Mouse (Mus musculus): ENCODE measurements around the gene Baz2a. TPM values are rescaled to one million over a fixed set of nuclear protein-coding genes. Genes with fewer than 3 reads are reported as not detected.
"Not testable (repeated sequence)": the region's sequence is repeated elsewhere in the genome, so short reads cannot be mapped to it uniquely, and the experiment has no call there.

The Baz2a gene
- polyA plus RNA-seq, 1 experiment from 2014 or later: 6.0 TPM

DNA sequence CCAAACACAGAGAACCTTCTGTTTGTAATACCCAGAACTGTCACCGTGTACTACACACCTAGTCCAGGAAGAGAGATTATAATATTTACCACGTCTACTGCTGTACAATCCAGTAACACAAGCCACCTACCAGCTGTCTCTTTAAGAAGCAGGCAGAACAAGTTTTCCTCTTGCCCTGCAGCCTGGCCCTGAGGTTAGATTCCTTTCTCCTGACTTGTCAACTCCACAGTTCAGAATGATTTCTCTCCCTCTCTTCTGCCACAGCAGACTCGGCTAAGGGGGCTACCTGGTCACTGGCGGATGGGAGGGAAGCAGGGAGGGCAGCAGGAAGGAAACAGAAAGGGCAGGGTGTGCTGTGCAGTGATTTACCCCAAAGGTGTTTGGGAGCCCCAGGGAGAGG is 52.3 kb downstream of the Baz2a start:
- no peak overlapping the region for H3K4me3 ChIP-seq (ENCODE audit: low read depth, low read length)
- no peak overlapping the region for H3K27ac ChIP-seq (ENCODE audit: low read length)
- H3K4me1 ChIP-seq (ENCODE audit: control insufficient read depth, low read depth, low read length): no peaks in the 10 kb centered on the region
- ATAC-seq (ENCODE audit: low read depth): no peak
- no peak overlapping the region for H3K4me2 ChIP-seq (ENCODE audit: low read depth, low read length)
- H3K9me3 ChIP-seq (replicated peaks; ENCODE audit: control insufficient read depth, low read length): no peaks in the 10 kb centered on the region
- H3K36me3 ChIP-seq (ENCODE audit: control insufficient read depth, insufficient read depth): no peaks in the 10 kb centered on the region
- H3K9ac ChIP-seq (ENCODE audit: low read depth, low read length): no peak overlapping the region
- WGBS (ENCODE audit: insufficient replicate concordance): 59% methylated on average over 4 of the region's 4 CpGs
- no peaks in the 10 kb centered on the region for H3K27me3 ChIP-seq (ENCODE audit: control insufficient read depth, insufficient read depth, low read depth, low read length)

DNA sequence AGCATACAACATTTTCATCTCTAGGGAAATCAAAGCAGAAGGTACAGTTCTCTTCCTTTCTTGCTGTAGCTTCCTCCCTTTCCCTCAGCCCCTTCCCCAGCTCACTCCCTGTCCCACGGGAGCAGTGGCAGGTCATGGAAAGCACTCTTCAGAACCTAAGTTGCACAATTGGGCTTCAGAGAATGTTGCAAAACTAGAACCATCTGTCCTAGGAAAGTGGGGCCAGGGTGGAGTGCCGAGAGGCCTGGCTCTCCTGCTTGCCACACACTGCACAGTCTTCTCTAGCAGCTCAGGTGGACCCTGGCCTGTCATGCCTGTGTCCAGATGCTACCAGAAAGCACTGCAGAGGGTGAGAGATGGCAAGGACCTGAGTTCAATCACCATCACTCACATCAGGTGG is 53.6 kb downstream of the Baz2a start:
- H3K9ac ChIP-seq (ENCODE audit: low read depth, low read length): no peak overlapping the region
- no peak overlapping the region for H3K27ac ChIP-seq (ENCODE audit: low read length)
- H3K4me1 ChIP-seq (ENCODE audit: control insufficient read depth, low read depth, low read length): peaks cover 11% of the 10 kb centered on the region
- ATAC-seq (ENCODE audit: low read depth): no peak
- H3K9me3 ChIP-seq (replicated peaks; ENCODE audit: control insufficient read depth, low read length): no peaks in the 10 kb centered on the region
- WGBS (ENCODE audit: insufficient replicate concordance): 58% methylated on average over 2 of the region's 2 CpGs
- no peaks in the 10 kb centered on the region for H3K27me3 ChIP-seq (ENCODE audit: control insufficient read depth, insufficient read depth, low read depth, low read length)
- H3K4me2 ChIP-seq (ENCODE audit: low read depth, low read length): no peak overlapping the region
- H3K4me3 ChIP-seq (ENCODE audit: low read depth, low read length): no peak overlapping the region
- H3K36me3 ChIP-seq (ENCODE audit: control insufficient read depth, insufficient read depth): no peaks in the 10 kb centered on the region

DNA sequence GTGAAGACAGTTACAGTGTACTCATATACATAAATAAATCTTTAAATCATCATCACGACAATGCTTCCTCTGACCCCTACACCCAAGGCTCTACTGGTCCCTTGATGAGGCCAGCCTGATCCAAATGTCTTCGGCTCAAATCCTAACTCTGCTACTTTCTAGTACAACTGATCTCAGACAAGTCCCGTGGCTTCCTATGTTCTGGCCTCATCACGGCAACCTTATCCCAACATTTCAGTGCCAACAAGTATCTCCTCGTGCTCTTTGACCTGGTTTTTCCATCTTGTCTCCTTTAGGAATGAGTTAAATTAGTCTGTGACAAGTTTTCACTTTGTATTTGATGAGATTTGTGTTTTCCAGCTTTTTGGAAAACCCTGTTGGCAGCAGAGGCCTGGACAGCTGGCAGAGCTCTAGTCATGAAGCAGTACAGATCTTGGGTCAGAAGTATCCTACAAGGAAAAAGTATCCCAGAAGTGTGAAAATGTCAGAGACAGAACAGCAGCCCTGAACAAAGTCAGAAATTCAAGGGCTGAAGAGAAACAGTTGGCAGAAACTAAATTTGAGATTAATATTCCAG is 57.5 kb downstream of the Baz2a start:
- H3K27me3 ChIP-seq (ENCODE audit: control insufficient read depth, insufficient read depth, low read depth, low read length): no peaks in the 10 kb centered on the region
- ATAC-seq (ENCODE audit: low read depth): no peak
- 73% methylated on average over 5 of the region's 5 CpGs for WGBS (ENCODE audit: insufficient replicate concordance)
- peak overlapping the region; percentile 68 for H3K27ac ChIP-seq (ENCODE audit: low read length)
- peak overlapping the region; percentile 59 for H3K9ac ChIP-seq (ENCODE audit: low read depth, low read length)
- H3K4me3 ChIP-seq (ENCODE audit: low read depth, low read length): peak overlapping the region; percentile 58
- H3K4me1 ChIP-seq (ENCODE audit: control insufficient read depth, low read depth, low read length): peaks cover 14% of the 10 kb centered on the region
- H3K9me3 ChIP-seq (replicated peaks; ENCODE audit: control insufficient read depth, low read length): no peaks in the 10 kb centered on the region
- no peaks in the 10 kb centered on the region for H3K36me3 ChIP-seq (ENCODE audit: control insufficient read depth, insufficient read depth)
- peak overlapping the region; percentile 77 for H3K4me2 ChIP-seq (ENCODE audit: low read depth, low read length)

DNA sequence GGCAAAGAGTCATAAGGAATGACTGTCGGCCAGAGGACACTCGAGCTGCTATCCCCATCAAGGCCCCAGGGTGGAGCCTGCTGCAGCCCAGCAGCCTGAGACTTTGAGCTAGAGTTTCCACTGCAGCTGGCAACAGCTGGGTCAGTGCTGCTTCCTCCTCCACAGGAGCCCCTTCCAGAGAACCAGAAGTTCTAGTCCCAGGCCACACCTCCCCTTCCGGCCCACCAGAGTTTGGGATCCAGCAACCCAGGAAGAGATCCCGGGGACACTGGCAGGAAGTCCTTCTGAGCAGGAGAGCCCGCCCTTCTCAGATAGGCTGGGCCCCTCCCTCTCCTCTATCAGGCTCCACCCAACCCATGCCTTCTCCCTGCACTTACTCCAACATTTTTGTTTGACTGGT is 58.2 kb downstream of the Baz2a start:
- H3K27me3 ChIP-seq (ENCODE audit: control insufficient read depth, insufficient read depth, low read depth, low read length): no peaks in the 10 kb centered on the region
- WGBS (ENCODE audit: insufficient replicate concordance): under 1% methylated on average over 5 of the region's 5 CpGs

DNA sequence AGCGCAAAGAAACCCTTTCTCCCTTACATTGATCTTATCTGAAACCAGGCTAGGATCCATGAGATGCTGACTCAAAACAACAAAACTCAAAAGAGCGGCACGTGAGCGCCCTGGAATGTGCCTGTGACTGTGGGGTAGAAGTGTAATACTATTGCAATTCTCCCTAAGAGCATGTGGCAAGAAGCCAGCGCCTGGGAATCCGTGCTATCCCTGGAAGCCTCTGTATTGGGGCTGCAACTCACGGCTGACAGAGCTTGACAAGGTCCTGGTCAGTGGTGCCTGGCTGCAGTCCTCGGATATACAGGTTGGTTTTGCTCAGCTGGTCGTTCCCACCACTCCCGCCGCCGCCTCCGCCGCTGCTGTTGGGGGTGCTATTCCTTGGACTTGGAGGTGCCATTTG is 59.6 kb downstream of the Baz2a start:
- H3K27ac ChIP-seq (ENCODE audit: low read length): no peak overlapping the region
- H3K4me1 ChIP-seq (ENCODE audit: control insufficient read depth, low read depth, low read length): peaks cover 14% of the 10 kb centered on the region
- ATAC-seq (ENCODE audit: low read depth): no peak
- no peak overlapping the region for H3K4me2 ChIP-seq (ENCODE audit: low read depth, low read length)
- no peaks in the 10 kb centered on the region for H3K27me3 ChIP-seq (ENCODE audit: control insufficient read depth, insufficient read depth, low read depth, low read length)
- no peak overlapping the region for H3K9ac ChIP-seq (ENCODE audit: low read depth, low read length)
- H3K9me3 ChIP-seq (replicated peaks; ENCODE audit: control insufficient read depth, low read length): no peaks in the 10 kb centered on the region
- no peaks in the 10 kb centered on the region for H3K36me3 ChIP-seq (ENCODE audit: control insufficient read depth, insufficient read depth)
- H3K4me3 ChIP-seq (ENCODE audit: low read depth, low read length): no peak overlapping the region
- 82% methylated on average over 14 of the region's 14 CpGs for WGBS (ENCODE audit: insufficient replicate concordance)

More for the DNA sequence above, 58.2 kb downstream of the Baz2a start:
- no peaks in the 10 kb centered on the region for H3K9me3 ChIP-seq (replicated peaks; ENCODE audit: control insufficient read depth, low read length)
- peaks cover 14% of the 10 kb centered on the region for H3K4me1 ChIP-seq (ENCODE audit: control insufficient read depth, low read depth, low read length)
- peak overlapping the region; percentile 77 for H3K4me2 ChIP-seq (ENCODE audit: low read depth, low read length)
- peak overlapping the region; percentile 58 for H3K4me3 ChIP-seq (ENCODE audit: low read depth, low read length)
- H3K9ac ChIP-seq (ENCODE audit: low read depth, low read length): peak overlapping the region; percentile 59
- peak overlapping the region; percentile 68 for H3K27ac ChIP-seq (ENCODE audit: low read length)
- peak; percentile 97 for ATAC-seq (ENCODE audit: low read depth)
- no peaks in the 10 kb centered on the region for H3K36me3 ChIP-seq (ENCODE audit: control insufficient read depth, insufficient read depth)

DNA sequence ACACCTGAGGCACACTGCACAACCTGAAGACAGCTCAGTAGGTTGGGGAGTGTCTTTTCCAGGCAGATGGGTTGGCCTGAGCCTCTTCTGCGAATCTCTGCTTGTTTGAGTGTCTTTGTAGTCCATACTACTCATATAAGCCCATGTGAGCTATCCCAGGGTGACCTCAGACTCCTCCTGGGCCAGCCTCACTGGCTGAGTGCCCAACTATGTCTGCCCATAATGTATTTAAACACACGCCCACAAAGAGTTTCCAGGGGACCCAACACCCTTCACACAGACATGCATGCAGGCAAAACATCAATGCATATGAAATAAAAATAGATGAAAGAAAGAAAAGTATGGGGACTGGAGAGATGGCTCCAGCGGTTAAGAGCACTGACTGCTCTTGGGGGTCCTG is 62.6 kb downstream of the Baz2a start:
- Histone ChIP-seq H3K27me3 (ENCODE audit: control insufficient read depth, insufficient read depth, low read depth, low read length) (no peaks in the 10 kb centered on the region), H3K4me2 (ENCODE audit: low read depth, low read length) (no peak overlapping the region), H3K9ac (ENCODE audit: low read depth, low read length) (no peak overlapping the region), H3K4me1 (ENCODE audit: control insufficient read depth, low read depth, low read length) (peaks cover 12% of the 10 kb centered on the region), H3K36me3 (ENCODE audit: control insufficient read depth, insufficient read depth) (no peaks in the 10 kb centered on the region), H3K27ac (ENCODE audit: low read length) (no peak overlapping the region), H3K4me3 (ENCODE audit: low read depth, low read length) (no peak overlapping the region), H3K9me3 (replicated peaks; ENCODE audit: control insufficient read depth, low read length) (no peaks in the 10 kb centered on the region)
- ATAC-seq (ENCODE audit: low read depth): no peak
- 64% methylated on average over 3 of the region's 3 CpGs for WGBS (ENCODE audit: insufficient replicate concordance)

DNA sequence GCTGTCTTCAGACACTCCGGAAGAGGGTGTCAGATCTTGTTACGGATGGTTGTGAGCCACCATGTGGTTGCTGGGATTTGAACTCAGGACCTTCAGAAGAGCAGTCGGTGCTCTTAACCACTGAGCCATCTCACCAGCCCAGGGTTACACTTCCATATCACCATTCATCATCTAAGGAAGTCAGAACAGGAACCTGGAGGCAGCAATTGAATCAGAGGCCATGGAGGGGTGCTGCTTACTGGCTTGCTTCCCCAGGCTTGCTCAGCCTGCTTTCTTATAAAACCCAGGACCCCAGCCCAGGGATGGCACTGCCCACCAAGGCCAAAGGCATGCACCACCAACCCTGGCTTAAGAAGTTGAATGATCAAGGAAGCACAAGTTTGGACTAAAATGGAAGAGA is 74.3 kb downstream of the Baz2a start:
- not testable (repeated sequence) for H3K27ac ChIP-seq (ENCODE audit: low read length); H3K4me1 ChIP-seq (ENCODE audit: control insufficient read depth, low read depth, low read length); H3K4me3 ChIP-seq (ENCODE audit: low read depth, low read length); ATAC-seq (ENCODE audit: low read depth); H3K36me3 ChIP-seq (ENCODE audit: control insufficient read depth, insufficient read depth); H3K27me3 ChIP-seq (ENCODE audit: control insufficient read depth, insufficient read depth, low read depth, low read length); H3K9ac ChIP-seq (ENCODE audit: low read depth, low read length); H3K4me2 ChIP-seq (ENCODE audit: low read depth, low read length); H3K9me3 ChIP-seq (replicated peaks; ENCODE audit: control insufficient read depth, low read length)
- WGBS (ENCODE audit: insufficient replicate concordance): 71% methylated on average over 2 of the region's 3 CpGs

DNA sequence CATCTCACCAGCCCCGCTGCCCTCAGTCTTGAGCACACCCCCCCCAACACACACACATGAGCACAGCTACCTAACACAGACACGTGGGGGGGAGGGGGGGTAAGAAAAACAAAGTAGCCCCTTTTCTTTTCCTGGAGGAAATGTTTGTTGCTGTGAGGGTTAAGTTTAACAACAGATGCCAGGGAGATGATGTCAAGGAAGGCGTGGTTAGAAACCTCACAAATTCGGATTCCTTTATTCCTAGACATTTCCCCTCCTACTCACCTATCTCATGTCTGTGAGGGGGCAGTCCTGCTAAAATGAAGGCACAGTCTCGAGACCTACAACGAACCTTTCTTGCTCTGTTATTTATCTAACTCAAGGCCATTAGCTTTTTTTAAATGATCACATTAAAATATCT is 75.7 kb downstream of the Baz2a start:
- no peak overlapping the region for H3K4me2 ChIP-seq (ENCODE audit: low read depth, low read length)
- no peaks in the 10 kb centered on the region for H3K36me3 ChIP-seq (ENCODE audit: control insufficient read depth, insufficient read depth)
- no peaks in the 10 kb centered on the region for H3K4me1 ChIP-seq (ENCODE audit: control insufficient read depth, low read depth, low read length)
- ATAC-seq (ENCODE audit: low read depth): no peak
- no peak overlapping the region for H3K4me3 ChIP-seq (ENCODE audit: low read depth, low read length)
- WGBS (ENCODE audit: insufficient replicate concordance): 42% methylated on average over 6 of the region's 6 CpGs
- no peak overlapping the region for H3K27ac ChIP-seq (ENCODE audit: low read length)
- no peaks in the 10 kb centered on the region for H3K27me3 ChIP-seq (ENCODE audit: control insufficient read depth, insufficient read depth, low read depth, low read length)
- no peak overlapping the region for H3K9ac ChIP-seq (ENCODE audit: low read depth, low read length)
- no peaks in the 10 kb centered on the region for H3K9me3 ChIP-seq (replicated peaks; ENCODE audit: control insufficient read depth, low read length)

DNA sequence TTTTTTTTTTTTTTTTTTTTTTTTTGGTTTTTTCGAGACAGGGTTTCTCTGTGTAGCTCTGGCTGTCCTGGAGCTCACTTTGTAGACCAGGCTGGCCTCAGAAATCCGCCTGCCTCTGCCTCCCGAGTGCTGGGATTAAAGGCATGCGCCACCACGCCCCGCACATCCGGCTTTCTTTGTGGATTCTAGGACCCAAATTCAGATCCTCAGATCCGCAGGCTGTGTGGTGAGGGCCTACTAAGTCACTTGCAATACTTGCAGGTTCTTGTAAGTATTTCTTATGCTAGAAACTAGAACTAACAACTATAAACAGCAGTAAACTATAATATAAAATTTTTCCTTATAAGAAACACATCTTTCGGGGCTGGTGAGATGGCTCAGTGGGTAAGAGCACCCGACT is 80.0 kb downstream of the Baz2a start:
- H3K36me3 ChIP-seq (ENCODE audit: control insufficient read depth, insufficient read depth); H3K9ac ChIP-seq (ENCODE audit: low read depth, low read length); ATAC-seq (ENCODE audit: low read depth); H3K4me3 ChIP-seq (ENCODE audit: low read depth, low read length); H3K27me3 ChIP-seq (ENCODE audit: control insufficient read depth, insufficient read depth, low read depth, low read length); H3K4me2 ChIP-seq (ENCODE audit: low read depth, low read length); H3K9me3 ChIP-seq (replicated peaks; ENCODE audit: control insufficient read depth, low read length); H3K27ac ChIP-seq (ENCODE audit: low read length): not testable (repeated sequence)
- peaks cover 12% of the 10 kb centered on the region for H3K4me1 ChIP-seq (ENCODE audit: control insufficient read depth, low read depth, low read length)
- WGBS (ENCODE audit: insufficient replicate concordance): 83% methylated on average over 10 of the region's 10 CpGs

All from liver, embryonic 16.5 days (tissue).